Mouse (Mus musculus) embryonic facial prominence, embryonic 14.5 days (tissue): ENCODE measurements around the gene Fam198a. TPM values are rescaled to one million over a fixed set of nuclear protein-coding genes. Genes with fewer than 3 reads are reported as not detected.
A peak's percentile ranks its signal among the peaks of the same experiment; 100 is the strongest.

Experiments
- ATAC-seq: fragments of 200-750 bp; cut with Nextera tagmentation; 2 replicates; pipeline ENCODE4 v1.8.0; 2017; ENCODE audit warnings: low read depth, moderate number of reproducible peaks, moderate TSS enrichment
- DNase-seq: peaks from one replicate; pipeline ENCODE4 v3.0.0-alpha.2; 2015; ENCODE audit warnings: low spot score
- H3K27ac ChIP-seq: fragments of 300-500 bp; sonication (generic); replicated peaks from 2 replicates; pipeline ENCODE4 v1.5.1; 2014; ENCODE audit warnings: low read depth, mild to moderate bottlenecking, low read length, moderate library complexity
- H3K27me3 ChIP-seq: fragments of 300-500 bp; sonication (generic); replicated peaks from 2 replicates; pipeline ENCODE4 v1.6.1; 2014; ENCODE audit warnings: low read length; ENCODE audit not compliant: control insufficient read depth, insufficient read depth
- H3K36me3 ChIP-seq: fragments of 300-500 bp; sonication (generic); 2 replicates; pipeline ENCODE4 v1.6.1; 2014; ENCODE audit warnings: low read length, mixed read lengths; ENCODE audit not compliant: control insufficient read depth, insufficient read depth
- H3K4me1 ChIP-seq: fragments of 300-500 bp; sonication (generic); 2 replicates; pipeline ENCODE4 v1.6.1; 2014; ENCODE audit warnings: antibody characterized with exemption, low read length; ENCODE audit not compliant: control insufficient read depth, insufficient read depth
- H3K4me2 ChIP-seq: fragments of 300-500 bp; sonication (generic); 2 replicates; pipeline ENCODE4 v1.6.1; 2014; ENCODE audit warnings: low read depth, mild to moderate bottlenecking, low read length, moderate library complexity, mixed read lengths
- H3K4me3 ChIP-seq: fragments of 300-500 bp; sonication (generic); 2 replicates; pipeline ENCODE4 v1.5.1; 2014; ENCODE audit warnings: low read depth, mild to moderate bottlenecking, low read length
- H3K9ac ChIP-seq: fragments of 300-500 bp; sonication (generic); 2 replicates; pipeline ENCODE4 v1.6.1; 2014; ENCODE audit warnings: low read depth, mild to moderate bottlenecking, low read length, moderate library complexity, mixed read lengths
- H3K9me3 ChIP-seq: fragments of 300-500 bp; sonication (generic); 2 replicates; pipeline ENCODE4 v1.6.1; 2016; ENCODE audit warnings: low read length; ENCODE audit not compliant: control insufficient read depth
- WGBS: fragments of 180-500 bp; shearing (Covaris S2); extraction: QIAGEN DNeasy Blood & Tissue Kit; methylation state at CpG from one replicate; pipeline ENCODE4 v1.1.7; 2014; 5-methylcytosine and 5-hydroxymethylcytosine counted together
- polyA plus RNA-seq: library from polyadenylated mRNA; unstranded; fragments of >200 nt; fragmentation: Nextera tagmentation; extraction: Ambion mirVana; gene quantifications from 2 replicates; pipeline ENCODE4 v1.2.1, GENCODE M21; 2014

Fam198a gene
- 4.9 and 7.0 TPM in 2 replicates for polyA plus RNA-seq

- peak; percentile 93 for ATAC-seq
- Histone ChIP-seq H3K9me3 (no peaks in the 10 kb centered on the region), H3K9ac (peak within 1 kb of the TSS; percentile 59), H3K27me3 (no peaks in the 10 kb centered on the region), H3K36me3 (no peaks in the 10 kb centered on the region), H3K27ac (peak within 1 kb of the TSS; percentile 81), H3K4me3 (peak within 1 kb of the TSS; percentile 36), H3K4me2 (peak within 1 kb of the TSS; percentile 55), H3K4me1 (peaks cover 20% of the 10 kb centered on the region)
- WGBS: 12% methylated on average over 12 of the region's 14 CpGs
- peak; percentile 88 for DNase-seq
Observed at GRCm38 (mm10) chr9:121950418-121951113, at the start of gene Fam198a. Fam198a (plus strand) TSS chr9:121950988.

DNA sequence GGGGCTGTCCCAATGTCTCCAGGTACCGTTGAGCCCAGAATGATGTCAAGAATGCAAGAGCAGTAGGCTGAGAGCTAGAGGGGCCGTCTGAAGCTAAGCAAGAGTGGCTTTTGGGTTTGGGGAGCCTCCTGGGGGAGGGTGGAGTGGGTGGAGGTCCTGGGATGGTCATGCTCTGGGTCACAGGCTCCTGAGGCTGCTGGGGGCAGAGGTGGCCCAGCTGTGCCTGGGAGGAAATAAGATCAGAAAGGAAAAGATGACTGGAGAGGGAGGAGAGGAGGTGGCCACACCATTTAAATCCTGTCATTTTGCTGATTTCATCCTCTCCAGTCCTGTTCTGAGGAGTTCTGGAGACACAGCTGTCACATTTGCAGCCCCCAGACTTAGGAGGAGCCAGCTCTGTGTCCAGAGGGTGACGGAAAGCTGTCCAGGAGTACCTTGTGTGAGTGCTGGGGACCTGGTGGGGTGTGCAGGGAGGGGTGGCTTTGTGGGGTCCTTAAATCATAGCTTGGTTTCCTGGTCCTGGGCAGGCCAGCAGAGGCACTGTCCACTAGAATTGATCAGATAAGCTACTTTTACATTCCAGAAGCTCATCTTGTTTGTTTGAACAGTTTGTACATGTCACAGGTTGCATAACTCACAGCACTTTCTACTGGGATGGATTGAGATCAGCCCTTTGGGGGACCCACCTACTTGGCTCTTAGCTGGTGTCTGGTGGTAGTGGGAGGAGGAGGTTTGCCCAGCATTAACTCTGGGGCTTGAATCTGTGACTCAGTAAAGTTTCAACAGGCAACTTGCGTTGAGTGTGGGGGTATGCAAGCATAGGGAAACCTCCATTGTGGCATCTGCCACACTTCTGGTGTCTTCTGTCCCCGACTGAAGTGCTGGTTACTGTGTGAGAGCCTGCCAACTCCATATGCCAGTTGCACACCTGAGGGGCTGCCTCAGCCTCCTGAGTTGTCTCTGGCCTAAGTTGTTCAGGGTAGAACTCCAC, 48.8 kb upstream of the Fam198a start:
- DNase-seq: no peak
- ATAC-seq: no peak
- H3K9me3 ChIP-seq: no peaks in the 10 kb centered on the region
- H3K9ac ChIP-seq: no peak overlapping the region
- no peaks in the 10 kb centered on the region for H3K36me3 ChIP-seq
- H3K4me1 ChIP-seq: no peaks in the 10 kb centered on the region
- H3K4me3 ChIP-seq: no peak overlapping the region
- no peaks in the 10 kb centered on the region for H3K27me3 ChIP-seq
- WGBS: 77% methylated on average over 5 of the region's 5 CpGs
- no peak overlapping the region for H3K27ac ChIP-seq
- no peak overlapping the region for H3K4me2 ChIP-seq

DNA sequence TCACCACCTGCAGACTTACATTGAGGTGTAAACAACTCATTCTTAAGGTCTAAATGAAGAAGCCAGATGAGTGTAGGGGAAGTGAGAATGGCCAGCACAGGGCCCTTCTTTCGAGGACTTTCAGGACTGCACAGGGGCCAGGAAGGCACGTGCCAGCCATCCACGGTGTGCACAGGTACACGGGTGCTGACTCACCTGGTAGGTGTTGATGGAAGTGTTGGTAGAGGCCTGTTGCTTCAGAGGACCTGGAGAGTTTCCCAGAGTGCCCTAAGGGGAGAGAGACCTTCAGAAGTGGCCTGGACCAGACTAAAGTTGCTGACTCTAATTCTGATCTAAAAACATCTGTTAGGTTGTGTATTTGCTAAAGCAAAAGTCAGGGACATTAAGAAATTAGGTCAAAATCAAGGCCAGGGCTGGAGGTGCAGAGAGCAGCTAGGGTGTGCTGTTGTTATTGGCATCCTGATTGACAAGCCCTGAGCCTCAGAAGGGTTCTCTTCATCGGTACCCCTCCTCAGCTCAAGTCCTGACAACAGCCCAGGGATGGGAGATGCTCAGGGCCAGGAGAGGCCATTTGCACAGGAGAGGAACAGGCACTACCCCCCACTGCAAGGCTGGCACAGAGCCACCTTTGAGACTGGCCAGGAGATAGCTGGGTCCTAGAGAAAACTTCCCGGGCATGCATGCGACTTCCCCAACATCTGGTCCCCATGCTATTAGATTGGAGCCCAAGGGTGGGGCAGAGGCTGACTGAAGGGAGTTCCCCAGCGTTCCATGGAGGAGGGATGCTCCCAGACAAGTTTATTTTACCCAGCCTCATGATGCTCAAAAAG, 47.1 kb upstream of the Fam198a start:
- Histone ChIP-seq H3K4me3 (no peak overlapping the region), H3K9me3 (no peaks in the 10 kb centered on the region), H3K9ac (no peak overlapping the region), H3K36me3 (no peaks in the 10 kb centered on the region), H3K4me1 (no peaks in the 10 kb centered on the region), H3K27me3 (no peaks in the 10 kb centered on the region), H3K4me2 (no peak overlapping the region), H3K27ac (no peak overlapping the region)
- DNase-seq: no peak
- no peak for ATAC-seq
- WGBS: 74% methylated on average over 8 of the region's 8 CpGs

- 77% methylated on average over 4 of the region's 4 CpGs for WGBS
- Histone ChIP-seq H3K36me3 (no peaks in the 10 kb centered on the region), H3K27me3 (no peaks in the 10 kb centered on the region), H3K9me3 (no peaks in the 10 kb centered on the region), H3K27ac (no peak overlapping the region), H3K4me2 (no peak overlapping the region), H3K9ac (no peak overlapping the region), H3K4me3 (no peak overlapping the region), H3K4me1 (no peaks in the 10 kb centered on the region)
- ATAC-seq (no peak), DNase-seq (no peak)
Observed at GRCm38 (mm10) chr9:121904319-121904718, 46.5 kb upstream of the Fam198a start.

GRCm38 (mm10) chr9:121904946-121905345, 45.8 kb upstream of the Fam198a start:
- WGBS: 90% methylated on average over 7 of the region's 7 CpGs
- Histone ChIP-seq H3K36me3 (no peaks in the 10 kb centered on the region), H3K9ac (no peak overlapping the region), H3K4me1 (no peaks in the 10 kb centered on the region), H3K27me3 (no peaks in the 10 kb centered on the region), H3K4me3 (no peak overlapping the region), H3K9me3 (no peaks in the 10 kb centered on the region), H3K4me2 (no peak overlapping the region), H3K27ac (no peak overlapping the region)
- no peak for ATAC-seq
- no peak for DNase-seq

- Histone ChIP-seq H3K4me2 (no peak overlapping the region), H3K27ac (no peak overlapping the region), H3K9me3 (no peaks in the 10 kb centered on the region), H3K36me3 (no peaks in the 10 kb centered on the region), H3K9ac (no peak overlapping the region), H3K4me1 (no peaks in the 10 kb centered on the region), H3K4me3 (no peak overlapping the region), H3K27me3 (no peaks in the 10 kb centered on the region)
- 80% methylated on average over 4 of the region's 4 CpGs for WGBS
- ATAC-seq (no peak), DNase-seq (no peak)
Observed at GRCm38 (mm10) chr9:121905556-121906185, 45.1 kb upstream of the Fam198a start.

DNA sequence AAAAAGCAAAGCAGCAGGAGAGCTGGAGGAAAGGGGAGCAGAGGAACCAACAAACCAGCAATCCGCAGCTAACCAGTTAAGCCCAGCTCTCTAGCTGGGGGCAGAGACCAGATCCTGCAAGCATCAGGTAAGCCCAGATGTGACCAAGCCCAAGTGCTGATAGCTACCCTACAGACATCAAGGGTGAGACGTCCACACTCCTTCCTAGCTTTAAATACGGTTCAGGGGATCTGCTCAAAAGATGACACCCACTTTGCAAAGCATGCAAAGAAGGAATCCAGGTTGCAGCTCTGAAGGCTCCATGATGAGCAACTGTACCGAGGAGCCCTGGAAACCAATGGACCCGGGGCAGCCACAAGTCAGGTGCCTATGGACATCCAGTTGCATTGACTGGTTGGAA, 44.3 kb upstream of the Fam198a start:
- Histone ChIP-seq H3K4me1 (no peaks in the 10 kb centered on the region), H3K27ac (no peak overlapping the region), H3K9me3 (no peaks in the 10 kb centered on the region), H3K4me2 (no peak overlapping the region), H3K36me3 (no peaks in the 10 kb centered on the region), H3K9ac (no peak overlapping the region), H3K27me3 (no peaks in the 10 kb centered on the region), H3K4me3 (no peak overlapping the region)
- ATAC-seq: no peak
- WGBS: 77% methylated on average over 5 of the region's 5 CpGs
- no peak for DNase-seq
